Mouse (Mus musculus): ENCODE results near the gene Nktr. TPM values are rescaled to one million over a fixed set of nuclear protein-coding genes. Genes with fewer than 3 reads are reported as not detected.

The Nktr gene
- polyA plus RNA-seq, 1 experiment from 2014 or later = 46.3 TPM

- Histone ChIP-seq H3K27ac (ENCODE audit: low read length) (peak within 1 kb of the TSS; percentile 92), H3K27me3 (replicated peaks; ENCODE audit: control insufficient read depth, insufficient read depth, low read length) (no peaks in the 10 kb centered on the region), H3K36me3 (ENCODE audit: control insufficient read depth, insufficient read depth, low read length) (peaks cover 9% of the 10 kb centered on the region), H3K4me3 (ENCODE audit: low read length) (peak within 1 kb of the TSS; percentile 81), H3K4me2 (ENCODE audit: low read depth, low read length) (peak within 1 kb of the TSS; percentile 97), H3K9ac (ENCODE audit: low read depth, low read length) (peak within 1 kb of the TSS; percentile 92), H3K4me1 (ENCODE audit: control insufficient read depth, insufficient read depth, low read length) (peaks cover 31% of the 10 kb centered on the region), H3K9me3 (ENCODE audit: control insufficient read depth, low read length) (no peaks in the 10 kb centered on the region)
- ATAC-seq = peak; percentile 81
- under 1% methylated on average over 79 of the region's 97 CpGs for WGBS
These were observed 40.4 kb downstream of the Nktr start, which contains the start of gene Zfp651 for GRCm38 (mm10) chr9:121759091-121760081. Zfp651 (plus strand) TSS chr9:121759330.

- Histone ChIP-seq H3K9me3 (ENCODE audit: control insufficient read depth, low read length) (no peaks in the 10 kb centered on the region), H3K4me1 (ENCODE audit: control insufficient read depth, insufficient read depth, low read length) (peaks cover 31% of the 10 kb centered on the region), H3K27me3 (replicated peaks; ENCODE audit: control insufficient read depth, insufficient read depth, low read length) (no peaks in the 10 kb centered on the region), H3K4me3 (ENCODE audit: low read length) (peak overlapping the region; percentile 81), H3K9ac (ENCODE audit: low read depth, low read length) (peak overlapping the region; percentile 92), H3K4me2 (ENCODE audit: low read depth, low read length) (peak overlapping the region; percentile 97), H3K36me3 (ENCODE audit: control insufficient read depth, insufficient read depth, low read length) (peaks cover 11% of the 10 kb centered on the region; the same call in 1 of the 2 replicates), H3K27ac (ENCODE audit: low read length) (peak overlapping the region; percentile 92)
- 1% methylated on average over 41 of the region's 43 CpGs for WGBS
- ATAC-seq = peak; percentile 68
These were observed 41.5 kb downstream of the Nktr start for GRCm38 (mm10) chr9:121760271-121761090.

GRCm38 (mm10) chr9:121761091-121761665 is 42.2 kb downstream of the Nktr start:
- Histone ChIP-seq H3K27ac (ENCODE audit: low read length) (no peak overlapping the region; the same call in 1 of the 2 replicates), H3K9ac (ENCODE audit: low read depth, low read length) (peak overlapping the region; percentile 92), H3K4me2 (ENCODE audit: low read depth, low read length) (peak overlapping the region; percentile 97)

GRCm38 (mm10) chr9:121761787-121762186 is 42.8 kb downstream of the Nktr start:
- no peaks in the 10 kb centered on the region for H3K9me3 ChIP-seq (ENCODE audit: control insufficient read depth, low read length)
- peaks cover 16% of the 10 kb centered on the region; the same call in 1 of the 2 replicates for H3K36me3 ChIP-seq (ENCODE audit: control insufficient read depth, insufficient read depth, low read length)
- no peak overlapping the region; the same call in 1 of the 2 replicates for H3K27ac ChIP-seq (ENCODE audit: low read length)
- H3K27me3 ChIP-seq (replicated peaks; ENCODE audit: control insufficient read depth, insufficient read depth, low read length) = no peaks in the 10 kb centered on the region
- peaks cover 31% of the 10 kb centered on the region for H3K4me1 ChIP-seq (ENCODE audit: control insufficient read depth, insufficient read depth, low read length)
- H3K9ac ChIP-seq (ENCODE audit: low read depth, low read length) = peak overlapping the region; percentile 92; the same call in 1 of the 2 replicates
- WGBS = 64% methylated on average over 8 of the region's 8 CpGs
- H3K4me2 ChIP-seq (ENCODE audit: low read depth, low read length) = 0 out of 2 replicates have a peak overlapping the region, but pooled peaks have one; percentile 97
- ATAC-seq = no peak
- H3K4me3 ChIP-seq (ENCODE audit: low read length) = no peak overlapping the region

More at GRCm38 (mm10) chr9:121761091-121761665, 42.2 kb downstream of the Nktr start:
- no peak for ATAC-seq
- Histone ChIP-seq H3K9me3 (ENCODE audit: control insufficient read depth, low read length) (no peaks in the 10 kb centered on the region), H3K4me1 (ENCODE audit: control insufficient read depth, insufficient read depth, low read length) (peaks cover 31% of the 10 kb centered on the region), H3K27me3 (replicated peaks; ENCODE audit: control insufficient read depth, insufficient read depth, low read length) (no peaks in the 10 kb centered on the region), H3K4me3 (ENCODE audit: low read length) (peak overlapping the region; percentile 81), H3K36me3 (ENCODE audit: control insufficient read depth, insufficient read depth, low read length) (peaks cover 12% of the 10 kb centered on the region; the same call in 1 of the 2 replicates)
- WGBS = 58% methylated on average over 10 of the region's 10 CpGs

- H3K4me2 ChIP-seq (ENCODE audit: low read depth, low read length) = 0 out of 2 replicates have a peak overlapping the region, but pooled peaks have one; percentile 97
- peaks cover 31% of the 10 kb centered on the region for H3K4me1 ChIP-seq (ENCODE audit: control insufficient read depth, insufficient read depth, low read length)
- peaks cover 16% of the 10 kb centered on the region; the same call in 1 of the 2 replicates for H3K36me3 ChIP-seq (ENCODE audit: control insufficient read depth, insufficient read depth, low read length)
- H3K9ac ChIP-seq (ENCODE audit: low read depth, low read length) = 0 out of 2 replicates have a peak overlapping the region, but pooled peaks have one; percentile 5
- no peaks in the 10 kb centered on the region for H3K27me3 ChIP-seq (replicated peaks; ENCODE audit: control insufficient read depth, insufficient read depth, low read length)
- no peaks in the 10 kb centered on the region for H3K9me3 ChIP-seq (ENCODE audit: control insufficient read depth, low read length)
- H3K4me3 ChIP-seq (ENCODE audit: low read length) = no peak overlapping the region
- 84% methylated on average over 10 of the region's 10 CpGs for WGBS
- H3K27ac ChIP-seq (ENCODE audit: low read length) = no peak overlapping the region
- ATAC-seq = no peak
These were observed 43.3 kb downstream of the Nktr start for GRCm38 (mm10) chr9:121762248-121762647.

GRCm38 (mm10) chr9:121762761-121763160 is 43.8 kb downstream of the Nktr start:
- no peak overlapping the region for H3K4me3 ChIP-seq (ENCODE audit: low read length)
- H3K27me3 ChIP-seq (replicated peaks; ENCODE audit: control insufficient read depth, insufficient read depth, low read length) = no peaks in the 10 kb centered on the region
- H3K9me3 ChIP-seq (ENCODE audit: control insufficient read depth, low read length) = no peaks in the 10 kb centered on the region
- no peak overlapping the region for H3K27ac ChIP-seq (ENCODE audit: low read length)
- no peak overlapping the region for H3K9ac ChIP-seq (ENCODE audit: low read depth, low read length)
- no peak overlapping the region for H3K4me2 ChIP-seq (ENCODE audit: low read depth, low read length)
- ATAC-seq = no peak
- H3K36me3 ChIP-seq (ENCODE audit: control insufficient read depth, insufficient read depth, low read length) = peaks cover 19% of the 10 kb centered on the region
- H3K4me1 ChIP-seq (ENCODE audit: control insufficient read depth, insufficient read depth, low read length) = peaks cover 31% of the 10 kb centered on the region
- WGBS = 89% methylated on average over 25 of the region's 25 CpGs

GRCm38 (mm10) chr9:121763716-121764115 is 44.7 kb downstream of the Nktr start:
- no peak overlapping the region for H3K27ac ChIP-seq (ENCODE audit: low read length)
- H3K9ac ChIP-seq (ENCODE audit: low read depth, low read length) = 0 out of 2 replicates have a peak overlapping the region, but pooled peaks have one; percentile 24
- WGBS = 90% methylated on average over 19 of the region's 19 CpGs
- H3K4me2 ChIP-seq (ENCODE audit: low read depth, low read length) = no peak overlapping the region
- no peaks in the 10 kb centered on the region for H3K9me3 ChIP-seq (ENCODE audit: control insufficient read depth, low read length)
- H3K4me1 ChIP-seq (ENCODE audit: control insufficient read depth, insufficient read depth, low read length) = peaks cover 23% of the 10 kb centered on the region
- H3K36me3 ChIP-seq (ENCODE audit: control insufficient read depth, insufficient read depth, low read length) = peaks cover 25% of the 10 kb centered on the region
- ATAC-seq = no peak
- H3K4me3 ChIP-seq (ENCODE audit: low read length) = no peak overlapping the region
- H3K27me3 ChIP-seq (replicated peaks; ENCODE audit: control insufficient read depth, insufficient read depth, low read length) = no peaks in the 10 kb centered on the region

GRCm38 (mm10) chr9:121765166-121765855 is 46.3 kb downstream of the Nktr start:
- H3K27me3 ChIP-seq (replicated peaks; ENCODE audit: control insufficient read depth, insufficient read depth, low read length) = no peaks in the 10 kb centered on the region
- peaks cover 25% of the 10 kb centered on the region for H3K36me3 ChIP-seq (ENCODE audit: control insufficient read depth, insufficient read depth, low read length)
- WGBS = 86% methylated on average over 16 of the region's 16 CpGs
- H3K9me3 ChIP-seq (ENCODE audit: control insufficient read depth, low read length) = no peaks in the 10 kb centered on the region
- H3K4me2 ChIP-seq (ENCODE audit: low read depth, low read length) = no peak overlapping the region
- no peak overlapping the region for H3K27ac ChIP-seq (ENCODE audit: low read length)
- ATAC-seq = no peak
- no peak overlapping the region for H3K4me3 ChIP-seq (ENCODE audit: low read length)
- no peak overlapping the region for H3K9ac ChIP-seq (ENCODE audit: low read depth, low read length)
- peaks cover 16% of the 10 kb centered on the region for H3K4me1 ChIP-seq (ENCODE audit: control insufficient read depth, insufficient read depth, low read length)
